Mouse (Mus musculus) bone marrow macrophage, adult 2 months (primary cell): ENCODE measurements around the gene Tbc1d22b.

Source experiments
- CTCF ChIP-seq: IDR thresholded peaks from 2 replicates; pipeline ENCODE4 v1.5.1; 2012; ENCODE audit warnings: low read depth, mild to moderate bottlenecking, low read length, moderate library complexity
- POLR2A ChIP-seq: IDR thresholded peaks from 2 replicates; pipeline ENCODE4 v1.6.1; 2012; ENCODE audit warnings: mild to moderate bottlenecking, low read depth, low read length, borderline replicate concordance

DNA sequence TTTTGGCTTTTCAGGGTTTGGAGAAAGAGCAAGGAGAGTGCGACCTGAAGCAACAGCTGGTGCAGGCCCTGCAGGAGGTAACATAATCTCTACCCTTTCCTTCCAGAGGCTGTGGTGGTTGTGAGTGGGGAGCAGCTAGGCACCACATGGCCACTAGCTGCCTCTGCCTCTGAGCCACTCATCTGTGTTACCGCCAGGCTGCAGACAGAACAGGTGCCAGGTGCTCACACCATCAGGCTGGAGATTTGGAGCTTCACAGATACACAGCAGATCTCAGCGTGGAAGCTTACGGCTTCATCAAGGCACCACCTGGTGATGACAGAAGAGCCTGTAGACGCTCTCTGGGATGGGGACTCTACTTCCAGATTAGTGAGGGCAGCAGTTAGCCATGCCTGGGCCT lies 79.4 kb downstream of the Tbc1d22b start:
- TF ChIP-seq CTCF (no peak), POLR2A (no peak)
